Mouse (Mus musculus): ENCODE measurements around the gene Nfia. TPM values are rescaled to one million over a fixed set of nuclear protein-coding genes. Genes with fewer than 3 reads are reported as not detected.

The Nfia gene
- polyA plus RNA-seq, 1 experiment: 53.0 TPM

GRCm38 (mm10) chr4:97829336-97830050, 57.0 kb downstream of the Nfia start:
- Histone ChIP-seq H3K4me1 (ENCODE audit: control insufficient read depth, insufficient read depth, low read length) (no peaks in the 10 kb centered on the region; the same call in none of the 2 replicates), H3K4me3 (ENCODE audit: insufficient read depth, low read length) (no peak overlapping the region), H3K27ac (ENCODE audit: insufficient read depth, low read length) (no peak overlapping the region)
- TF ChIP-seq POLR2A (IDR thresholded peaks at IDR 0.05; ENCODE audit: low read depth, low read length): no peak

DNA sequence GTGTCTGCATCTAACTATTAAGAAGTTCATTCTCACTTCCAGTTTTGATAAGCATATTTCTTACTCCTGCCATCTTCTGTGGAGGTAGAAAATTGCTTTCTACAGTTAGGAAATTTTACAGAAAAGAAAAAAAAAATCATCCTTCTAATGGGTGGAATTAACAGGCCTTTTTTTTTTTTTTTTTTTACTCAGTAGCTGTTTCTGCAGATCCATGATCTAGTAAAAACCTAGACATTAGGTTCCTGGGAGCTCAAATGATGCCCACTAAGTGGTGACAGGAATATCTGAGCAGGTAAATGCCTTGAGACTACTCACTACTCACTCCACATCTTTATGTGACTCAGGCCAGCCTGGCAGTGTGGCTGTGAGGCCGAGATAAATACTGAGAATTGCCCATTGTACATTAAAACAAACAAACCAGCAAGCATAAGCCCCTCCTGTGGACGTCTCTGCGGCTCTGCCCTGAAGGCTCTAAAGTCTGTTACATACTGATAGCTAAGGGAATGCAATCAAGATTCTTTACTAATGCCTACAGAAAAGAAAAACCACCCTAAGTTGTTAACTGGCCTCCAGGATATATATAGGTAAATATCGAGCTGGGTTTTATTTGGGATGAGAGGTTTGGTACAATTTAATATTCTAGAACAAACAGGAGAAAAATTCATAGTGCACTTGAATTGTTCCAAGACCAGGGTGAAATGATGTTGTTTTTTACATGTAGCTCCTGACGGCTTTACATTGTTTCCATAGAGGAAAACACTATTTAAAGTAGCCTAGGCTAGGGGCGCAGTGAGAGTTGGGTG, 57.7 kb downstream of the Nfia start:
- Histone ChIP-seq H3K4me1 (ENCODE audit: control insufficient read depth, insufficient read depth, low read length) (peaks cover 2% of the 10 kb centered on the region), H3K27ac (ENCODE audit: insufficient read depth, low read length) (no peak overlapping the region), H3K4me3 (ENCODE audit: insufficient read depth, low read length) (no peak overlapping the region)
- TF ChIP-seq POLR2A (IDR thresholded peaks at IDR 0.05; ENCODE audit: low read depth, low read length): no peak
- no peak for TF ChIP-seq CTCF (IDR thresholded peaks at IDR 0.05; ENCODE audit: borderline replicate concordance, insufficient read depth, low read length)

DNA sequence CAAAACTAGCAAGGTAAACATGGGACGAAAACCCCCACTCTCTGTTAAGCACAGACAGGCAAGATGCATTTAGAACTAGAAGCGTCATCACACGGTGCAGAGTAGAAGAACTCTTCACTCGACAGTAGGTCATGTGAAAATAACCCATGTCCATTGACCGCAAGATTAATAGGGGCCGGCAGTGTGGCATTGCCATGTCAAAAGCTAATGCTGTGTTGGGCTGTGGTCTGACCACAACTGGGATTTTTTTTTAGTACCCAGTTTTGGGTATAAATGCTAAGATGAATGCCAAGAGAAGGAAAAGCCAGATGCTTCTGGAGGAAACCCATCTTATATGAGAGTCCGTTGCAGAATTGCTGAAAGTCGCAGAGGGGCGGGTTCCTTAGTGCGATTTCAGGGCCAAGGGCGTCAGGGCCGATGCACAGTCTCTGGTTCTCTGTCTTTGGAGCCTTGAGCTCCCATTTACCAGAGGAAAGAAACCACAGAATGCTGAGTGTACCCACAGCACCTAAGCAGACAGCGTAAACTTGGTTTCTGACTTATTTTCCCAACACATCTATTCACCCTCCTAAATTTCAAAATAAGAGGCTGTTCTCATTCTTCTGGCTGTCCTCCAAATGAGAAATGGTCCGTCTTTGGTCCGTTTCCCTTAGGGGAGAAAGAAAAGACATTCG, 58.5 kb downstream of the Nfia start:
- Histone ChIP-seq H3K4me1 (ENCODE audit: control insufficient read depth, insufficient read depth, low read length) (peaks cover 2% of the 10 kb centered on the region), H3K27ac (ENCODE audit: insufficient read depth, low read length) (no peak overlapping the region), H3K4me3 (ENCODE audit: insufficient read depth, low read length) (no peak overlapping the region)
- TF ChIP-seq CTCF (IDR thresholded peaks at IDR 0.05; ENCODE audit: borderline replicate concordance, insufficient read depth, low read length) (no peak), POLR2A (IDR thresholded peaks at IDR 0.05; ENCODE audit: low read depth, low read length) (no peak)

DNA sequence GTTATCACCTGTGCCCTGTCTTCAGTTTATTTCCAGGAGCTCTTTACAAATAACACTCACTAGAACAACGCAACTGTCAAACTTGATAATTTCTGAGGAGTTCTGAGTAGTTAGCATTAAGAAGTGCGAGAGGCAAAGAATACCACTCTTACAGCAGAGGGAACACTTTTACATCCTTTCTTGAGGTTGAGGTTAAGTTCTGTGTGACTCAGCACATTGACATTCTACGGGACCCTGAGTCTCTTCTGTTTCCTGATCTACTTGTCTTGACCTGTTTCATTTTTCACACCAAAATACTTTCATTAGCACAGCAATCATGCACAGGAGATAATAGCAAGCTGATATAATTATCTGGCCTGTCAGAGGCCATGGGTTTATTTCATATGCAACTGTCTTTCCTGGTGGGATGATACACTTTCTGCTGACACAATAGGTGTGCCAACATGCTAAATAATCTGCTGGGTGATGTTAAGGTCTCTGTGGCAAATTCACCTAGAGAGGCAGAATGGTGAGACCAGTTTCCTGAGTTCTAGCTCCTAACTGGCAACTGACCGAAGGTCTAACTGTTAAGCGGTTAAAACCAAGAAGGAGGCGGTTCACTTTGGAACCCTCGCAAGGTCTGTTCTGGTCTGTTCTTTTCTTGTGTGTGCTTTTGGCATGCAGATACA, 59.2 kb downstream of the Nfia start:
- TF ChIP-seq CTCF (IDR thresholded peaks at IDR 0.05; ENCODE audit: borderline replicate concordance, insufficient read depth, low read length): no peak
- TF ChIP-seq POLR2A (IDR thresholded peaks at IDR 0.05; ENCODE audit: low read depth, low read length): no peak
- Histone ChIP-seq H3K4me3 (ENCODE audit: insufficient read depth, low read length) (no peak overlapping the region), H3K27ac (ENCODE audit: insufficient read depth, low read length) (no peak overlapping the region), H3K4me1 (ENCODE audit: control insufficient read depth, insufficient read depth, low read length) (peaks cover 2% of the 10 kb centered on the region)

DNA sequence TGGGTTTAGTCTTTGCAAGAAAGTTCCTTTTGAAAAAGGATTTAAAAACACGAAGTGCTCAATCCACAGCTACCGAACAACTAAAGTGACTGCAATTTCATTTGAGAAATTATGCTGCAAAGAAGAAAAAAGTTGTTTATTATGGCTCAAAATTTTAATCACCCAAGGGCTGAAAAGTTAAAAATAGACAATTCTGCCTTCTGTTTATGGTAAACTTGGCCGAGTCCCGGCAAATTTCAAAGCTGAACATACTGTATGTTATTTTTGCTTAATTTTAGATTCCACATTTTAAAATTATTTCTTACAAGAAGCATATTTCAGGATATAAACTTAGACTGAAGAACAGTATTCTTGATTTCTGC, 59.7 kb downstream of the Nfia start:
- TF ChIP-seq POLR2A (IDR thresholded peaks at IDR 0.05; ENCODE audit: low read depth, low read length) (no peak), CTCF (IDR thresholded peaks at IDR 0.05; ENCODE audit: borderline replicate concordance, insufficient read depth, low read length) (no peak)
- H3K4me3 ChIP-seq (ENCODE audit: insufficient read depth, low read length): no peak overlapping the region
- H3K4me1 ChIP-seq (ENCODE audit: control insufficient read depth, insufficient read depth, low read length): peaks cover 4% of the 10 kb centered on the region
- no peak overlapping the region for H3K27ac ChIP-seq (ENCODE audit: insufficient read depth, low read length)

DNA sequence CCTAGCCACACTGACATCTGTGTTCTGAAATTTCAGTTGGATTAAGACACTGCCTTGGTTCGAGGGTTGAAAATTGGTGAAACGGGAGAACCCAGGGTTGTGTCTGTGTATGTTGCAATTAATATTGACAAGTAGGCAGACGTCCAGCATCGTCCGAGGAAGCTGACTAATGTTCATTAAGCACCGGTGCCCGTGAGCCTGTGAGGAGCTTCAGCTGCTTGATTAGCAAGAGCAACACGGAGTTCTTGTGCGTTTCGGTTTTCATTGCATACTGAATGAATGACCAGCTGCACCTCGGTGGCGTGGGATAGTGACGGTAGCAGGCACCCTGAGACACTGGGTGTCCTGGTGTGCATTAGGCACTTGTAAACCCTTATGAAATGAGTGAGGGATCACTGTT, 64.3 kb downstream of the Nfia start:
- no peak overlapping the region for H3K4me3 ChIP-seq (ENCODE audit: insufficient read depth, low read length)
- TF ChIP-seq POLR2A (IDR thresholded peaks at IDR 0.05; ENCODE audit: low read depth, low read length) (no peak), CTCF (IDR thresholded peaks at IDR 0.05; ENCODE audit: borderline replicate concordance, insufficient read depth, low read length) (no peak)
- H3K4me1 ChIP-seq (ENCODE audit: control insufficient read depth, insufficient read depth, low read length): peaks cover 14% of the 10 kb centered on the region
- no peak overlapping the region for H3K27ac ChIP-seq (ENCODE audit: insufficient read depth, low read length)

DNA sequence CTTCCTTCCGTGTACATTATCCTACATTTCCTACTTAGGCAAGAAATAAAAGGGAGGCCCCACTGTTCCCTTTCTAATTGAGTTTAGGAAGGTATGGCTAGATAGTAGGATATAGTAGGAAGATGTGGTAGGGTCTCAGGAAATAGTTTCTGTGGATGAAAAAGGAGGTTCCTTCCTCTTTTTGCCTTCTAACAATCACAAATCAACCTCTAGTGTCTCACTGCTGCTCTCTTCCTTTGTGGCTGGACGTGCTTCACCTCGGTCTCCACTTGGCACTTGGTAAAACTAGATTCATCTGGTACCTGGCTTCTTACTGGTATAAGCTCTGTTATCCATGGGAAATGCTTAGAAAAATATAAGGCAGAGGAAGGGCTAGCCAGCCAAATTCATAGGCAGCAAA, 65.2 kb downstream of the Nfia start:
- TF ChIP-seq POLR2A (IDR thresholded peaks at IDR 0.05; ENCODE audit: low read depth, low read length) (no peak), CTCF (IDR thresholded peaks at IDR 0.05; ENCODE audit: borderline replicate concordance, insufficient read depth, low read length) (no peak)
- Histone ChIP-seq H3K4me1 (ENCODE audit: control insufficient read depth, insufficient read depth, low read length) (peaks cover 14% of the 10 kb centered on the region), H3K27ac (ENCODE audit: insufficient read depth, low read length) (no peak overlapping the region), H3K4me3 (ENCODE audit: insufficient read depth, low read length) (no peak overlapping the region)

DNA sequence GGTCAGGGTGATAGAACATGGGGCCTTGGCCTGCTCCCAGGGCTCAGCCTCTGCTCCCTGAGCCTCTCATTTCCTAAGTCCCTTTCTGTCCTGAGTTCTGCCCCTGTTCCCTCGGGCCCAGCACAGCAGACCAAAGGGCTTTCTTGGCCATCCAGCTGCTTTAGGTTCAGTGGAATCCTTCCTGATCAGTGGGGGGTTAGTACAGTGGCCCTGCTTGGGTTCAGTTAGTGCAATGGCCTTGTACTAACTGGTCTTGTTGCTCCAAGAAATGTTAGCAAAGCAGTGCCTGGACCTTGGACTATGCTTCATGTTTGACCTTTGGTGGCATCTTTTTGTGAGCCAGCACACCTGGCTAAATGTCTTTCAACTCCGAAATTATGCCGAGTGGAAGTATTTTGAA, 66.1 kb downstream of the Nfia start:
- H3K27ac ChIP-seq (ENCODE audit: insufficient read depth, low read length): no peak overlapping the region
- no peak overlapping the region for H3K4me3 ChIP-seq (ENCODE audit: insufficient read depth, low read length)
- peaks cover 14% of the 10 kb centered on the region for H3K4me1 ChIP-seq (ENCODE audit: control insufficient read depth, insufficient read depth, low read length)
- no peak for TF ChIP-seq POLR2A (IDR thresholded peaks at IDR 0.05; ENCODE audit: low read depth, low read length)
- TF ChIP-seq CTCF (IDR thresholded peaks at IDR 0.05; ENCODE audit: borderline replicate concordance, insufficient read depth, low read length): no peak

GRCm38 (mm10) chr4:97839406-97840101, 67.0 kb downstream of the Nfia start:
- TF ChIP-seq CTCF (IDR thresholded peaks at IDR 0.05; ENCODE audit: borderline replicate concordance, insufficient read depth, low read length) (no peak), POLR2A (IDR thresholded peaks at IDR 0.05; ENCODE audit: low read depth, low read length) (no peak)
- Histone ChIP-seq H3K4me3 (ENCODE audit: insufficient read depth, low read length) (no peak overlapping the region), H3K4me1 (ENCODE audit: control insufficient read depth, insufficient read depth, low read length) (peaks cover 14% of the 10 kb centered on the region), H3K27ac (ENCODE audit: insufficient read depth, low read length) (no peak overlapping the region)

Data from embryonic fibroblast, embryonic 13.5 days (primary cell).